Mouse (Mus musculus) frontal cortex, postnatal 25 days (tissue): ENCODE measurements around the gene Gm20509.
"Not testable (repeated sequence)": the region's sequence is repeated elsewhere in the genome, so short reads cannot be mapped to it uniquely, and the experiment has no call there.

Experiments
- DNase-seq, 2 experiments: peaks; one replicate each; pipeline ENCODE4 v3.0.0; 2022; ENCODE audit warnings: low spot score in 2 of 2

Gm20509 gene

DNA sequence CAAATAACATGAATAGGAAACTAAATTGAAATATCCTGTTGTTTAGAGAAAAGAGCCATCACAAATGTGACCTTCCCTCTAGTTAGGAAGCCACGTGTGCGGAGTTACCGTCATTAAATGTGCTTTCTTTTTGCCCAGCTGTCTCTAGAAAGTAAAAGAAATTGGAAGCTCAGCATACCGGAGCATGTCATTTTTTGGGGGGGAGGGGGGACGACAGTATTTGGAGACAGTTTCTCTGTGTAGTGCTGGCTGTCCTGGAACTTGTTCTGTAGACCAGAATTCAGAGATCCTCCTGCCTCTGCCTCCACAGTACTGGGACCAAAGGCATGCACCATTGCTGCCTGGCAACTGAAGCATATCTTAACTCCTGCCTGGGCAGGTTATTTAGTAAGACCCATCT, 734 bp upstream of the Gm20509 start, which contains the start of gene Khdc3:
Gene Khdc3, plus strand, starts transcription at position 301 of the 400 bp plus-strand sequence.
- no peak for DNase-seq

- no peak for DNase-seq
Measured at GRCm38 (mm10) chr9:73103159-73103879, 1.0 kb downstream of the Gm20509 start.

GRCm38 (mm10) chr9:73103880-73104198, 1.6 kb downstream of the Gm20509 start:
- DNase-seq: no peak

GRCm38 (mm10) chr9:73105141-73105540, 2.9 kb downstream of the Gm20509 start:
- DNase-seq: no peak

DNA sequence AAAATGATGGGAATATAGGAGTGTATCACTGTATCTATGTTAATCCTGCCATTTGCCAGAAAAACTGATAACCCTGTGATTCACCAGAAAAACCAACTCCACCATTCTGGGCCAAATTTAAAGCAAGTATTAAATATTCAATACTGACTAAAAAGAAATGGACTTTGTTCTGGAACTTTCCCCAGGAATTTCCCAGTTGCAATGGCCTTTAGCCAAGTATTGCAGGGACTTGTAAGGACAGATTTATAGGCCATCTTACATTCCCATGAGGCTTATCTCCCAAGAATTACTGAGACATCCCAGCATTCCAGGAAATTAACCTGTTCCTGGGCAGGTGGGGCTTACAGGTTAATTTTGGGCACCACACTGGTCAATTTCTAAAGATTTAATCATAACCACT, 3.5 kb downstream of the Gm20509 start:
- no peak for DNase-seq

DNA sequence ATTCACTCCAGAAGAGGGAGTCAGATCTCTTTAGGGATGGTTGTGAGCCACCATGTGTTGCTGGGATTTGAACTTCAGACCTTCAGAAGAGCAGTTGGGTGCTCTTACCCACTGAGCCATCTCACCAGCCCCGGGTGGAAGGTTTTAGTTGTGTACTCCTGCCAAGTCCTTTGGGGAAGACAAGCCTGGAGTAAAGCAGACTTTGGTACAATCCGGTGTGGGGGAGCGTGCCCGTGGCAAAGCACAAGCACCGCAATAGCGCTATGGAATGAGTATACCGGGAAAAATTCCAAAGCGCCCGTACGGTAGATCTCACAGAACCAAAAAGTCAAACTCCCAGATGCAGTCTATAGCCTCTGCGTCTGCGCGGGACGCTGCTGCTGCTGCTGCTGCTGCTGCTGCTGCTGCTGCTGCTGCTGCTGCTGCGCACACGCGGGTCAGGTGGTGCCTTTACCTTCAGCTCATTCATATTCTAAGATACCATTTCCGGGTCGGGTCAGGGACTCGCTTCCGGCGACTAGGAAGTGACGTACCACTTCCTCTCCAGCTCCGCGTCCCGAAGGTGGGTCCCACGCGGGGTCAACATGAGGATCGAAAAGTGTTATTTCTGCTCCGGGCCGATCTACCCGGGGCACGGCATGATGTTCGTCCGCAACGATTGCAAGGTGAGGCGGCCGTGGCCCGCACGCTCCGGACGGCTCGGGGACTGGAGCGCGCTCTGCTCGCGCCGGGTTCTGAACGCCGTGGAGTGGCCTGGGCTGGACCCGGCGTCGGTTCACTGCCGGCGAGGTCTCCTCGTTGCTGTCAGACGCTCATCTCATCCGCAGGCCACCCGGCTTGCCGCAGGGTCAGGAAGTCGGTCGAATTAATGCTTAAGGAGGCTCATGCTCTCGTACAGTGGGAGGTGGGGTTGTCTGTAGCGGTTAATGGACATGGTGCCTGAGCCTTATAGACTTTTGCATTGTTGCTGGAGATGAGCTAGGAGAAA, 10.9 kb downstream of the Gm20509 start, which contains the start of gene Rsl24d1:
Gene Rsl24d1, plus strand, starts transcription at position 508 of the 988 bp plus-strand sequence.
- DNase-seq: peak; percentile 72 to 80

DNA sequence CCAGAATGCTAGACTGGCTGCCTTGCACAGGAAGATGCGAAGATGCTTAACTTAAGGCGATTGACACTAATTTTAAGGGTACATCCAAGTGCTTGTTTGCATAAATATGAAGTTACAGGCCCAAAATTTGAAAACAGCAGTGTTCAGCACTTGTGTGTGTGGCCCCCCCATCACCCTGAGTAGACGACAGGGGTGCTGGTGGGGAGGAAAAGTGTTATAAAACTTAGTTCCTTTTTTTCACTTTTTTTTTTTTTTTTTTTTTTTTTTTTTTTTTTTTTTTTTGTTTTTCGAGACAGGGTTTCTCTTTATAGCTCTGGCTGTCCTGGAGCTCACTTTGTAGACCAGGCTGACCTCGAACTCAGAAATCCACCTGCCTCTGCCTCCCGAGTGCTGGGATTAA, 14.4 kb downstream of the Gm20509 start:
- DNase-seq: not testable (repeated sequence)

DNA sequence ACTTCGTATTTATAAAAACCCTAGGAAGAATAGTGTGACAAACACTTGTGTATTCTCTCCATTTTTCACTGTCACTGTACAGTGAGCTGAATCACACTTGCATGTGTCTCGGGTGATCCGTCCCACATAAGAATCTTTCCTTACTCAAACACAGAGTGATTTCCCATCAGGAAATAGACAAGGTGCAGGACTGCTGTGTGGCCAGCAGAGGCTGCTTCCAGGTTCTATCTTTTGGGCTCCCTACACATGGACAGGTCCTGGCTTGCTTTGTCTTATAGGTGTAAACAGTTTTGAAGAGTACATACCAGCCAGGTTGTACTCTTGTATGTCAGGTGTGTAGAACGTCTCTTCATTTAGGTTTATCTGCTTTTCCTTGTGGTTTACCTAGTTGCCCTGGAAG, 15.7 kb downstream of the Gm20509 start:
- DNase-seq: no peak

- DNase-seq: peak in 1 of 2 experiments; percentile 18
Measured at GRCm38 (mm10) chr9:73121735-73122134, 19.5 kb downstream of the Gm20509 start.

DNA sequence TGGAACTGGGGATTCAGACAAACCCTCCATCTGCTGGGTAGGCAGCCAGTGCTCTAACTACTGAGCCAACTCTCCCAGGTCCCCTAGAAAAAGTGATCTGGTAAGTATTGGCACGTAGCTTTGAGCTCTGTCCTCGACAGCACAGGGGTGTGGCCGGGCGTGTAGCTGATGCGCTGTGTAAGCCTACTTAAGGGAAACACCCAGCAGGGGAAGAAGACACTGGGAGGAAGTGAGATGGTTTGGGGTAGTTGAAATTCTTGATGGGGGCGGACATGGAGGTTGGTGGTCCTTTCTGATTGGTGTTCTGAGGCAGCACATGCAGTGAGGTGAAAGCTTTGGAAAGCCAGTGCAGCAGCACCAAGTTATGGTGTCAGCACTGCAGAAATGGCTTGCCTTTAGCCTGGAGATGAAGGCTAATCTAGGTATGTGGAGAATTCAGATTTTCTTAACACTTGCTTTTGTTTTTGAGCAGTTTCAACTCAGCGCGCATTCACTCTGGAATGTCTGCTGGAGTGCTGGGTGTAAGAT, 22.8 kb downstream of the Gm20509 start:
- no peak for DNase-seq

- no peak for DNase-seq
Measured at GRCm38 (mm10) chr9:73127457-73127856, 25.2 kb downstream of the Gm20509 start.

DNA sequence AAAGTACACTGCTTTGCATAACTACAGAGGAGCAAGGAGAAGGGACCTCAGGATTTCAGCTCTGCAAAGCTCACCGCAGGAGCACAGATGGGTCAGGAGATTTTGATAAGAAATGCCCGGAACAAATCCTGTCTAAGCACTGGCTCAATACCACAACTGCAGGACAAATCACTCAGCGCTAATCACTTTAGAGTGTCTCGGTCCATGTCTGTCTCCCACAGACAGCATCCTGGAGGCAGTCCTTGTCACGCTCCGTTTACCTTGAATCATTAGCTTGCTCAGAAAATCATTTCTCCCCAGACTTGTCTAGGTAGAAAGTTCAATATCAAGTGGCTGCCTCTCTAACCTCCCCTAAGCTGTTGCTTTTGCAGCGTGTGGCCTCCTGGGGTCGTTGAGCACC, 27.6 kb downstream of the Gm20509 start:
- DNase-seq: no peak

DNA sequence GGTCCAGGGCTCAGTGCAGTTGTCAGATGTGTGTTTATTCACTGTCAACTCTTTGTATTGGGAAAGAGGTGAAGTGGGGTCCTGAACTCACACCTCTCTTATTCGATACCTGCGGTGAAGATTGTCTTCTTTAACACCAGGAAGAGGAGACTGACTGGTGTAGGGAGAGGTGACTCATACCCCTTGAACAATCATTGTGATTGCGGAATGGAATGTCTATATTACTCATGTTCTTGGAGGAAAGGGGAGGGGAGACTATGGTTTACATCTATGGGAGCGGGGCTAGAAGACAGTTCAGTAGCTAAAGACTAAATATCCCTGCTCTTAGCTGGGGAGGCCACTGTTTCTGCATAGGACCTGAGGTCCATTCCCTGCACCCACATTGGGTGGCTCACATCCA, 28.3 kb downstream of the Gm20509 start:
- DNase-seq: no peak

DNA sequence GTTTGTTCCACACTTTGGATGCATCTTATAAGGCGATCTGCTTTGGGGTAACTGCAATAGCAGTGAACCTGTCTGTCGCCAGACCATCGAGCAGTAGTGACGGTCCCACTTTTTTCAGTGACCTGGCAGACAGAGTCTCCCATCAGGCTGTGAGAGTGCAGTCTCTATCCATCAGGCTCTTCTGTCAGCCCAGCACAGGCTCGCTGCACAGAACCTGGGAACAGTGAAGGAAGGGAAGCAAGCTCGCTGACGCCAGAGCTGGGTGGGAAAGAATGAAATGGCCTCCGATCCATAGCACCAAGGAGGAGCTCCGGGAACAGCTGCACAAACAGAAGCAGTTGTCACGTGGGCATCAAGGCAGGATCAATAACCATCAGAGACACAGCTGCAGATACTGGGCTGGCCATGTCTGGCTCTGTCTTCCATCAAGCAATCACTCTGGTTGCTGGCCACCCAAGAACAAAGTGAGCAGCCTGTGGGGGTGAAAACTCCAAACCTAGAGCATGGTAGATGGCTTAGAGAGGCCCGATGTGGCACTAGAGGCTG, 35.1 kb downstream of the Gm20509 start:
- DNase-seq: no peak

DNA sequence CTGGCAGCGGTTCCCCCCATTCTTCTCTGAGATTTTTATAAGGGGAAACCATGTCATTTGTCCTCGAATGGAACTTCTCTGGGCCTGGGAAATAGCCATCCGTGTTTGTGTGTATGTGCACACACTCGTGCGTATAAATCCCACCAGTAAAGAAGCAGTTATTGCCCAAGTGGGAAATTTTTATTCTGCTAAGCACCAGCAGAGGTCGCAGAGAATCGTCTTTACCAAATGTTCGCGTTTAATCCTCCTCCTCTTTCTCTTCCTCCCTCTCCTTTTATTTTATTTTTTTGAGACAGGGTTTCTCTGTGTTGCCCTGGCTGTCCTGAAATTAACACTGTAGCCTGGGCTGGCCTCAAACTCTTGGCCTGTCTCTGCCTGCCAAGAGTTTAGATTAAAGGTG, 52.1 kb downstream of the Gm20509 start:
- no peak for DNase-seq

- no peak for DNase-seq
Measured at GRCm38 (mm10) chr9:73157968-73158367, 55.7 kb downstream of the Gm20509 start.

DNA sequence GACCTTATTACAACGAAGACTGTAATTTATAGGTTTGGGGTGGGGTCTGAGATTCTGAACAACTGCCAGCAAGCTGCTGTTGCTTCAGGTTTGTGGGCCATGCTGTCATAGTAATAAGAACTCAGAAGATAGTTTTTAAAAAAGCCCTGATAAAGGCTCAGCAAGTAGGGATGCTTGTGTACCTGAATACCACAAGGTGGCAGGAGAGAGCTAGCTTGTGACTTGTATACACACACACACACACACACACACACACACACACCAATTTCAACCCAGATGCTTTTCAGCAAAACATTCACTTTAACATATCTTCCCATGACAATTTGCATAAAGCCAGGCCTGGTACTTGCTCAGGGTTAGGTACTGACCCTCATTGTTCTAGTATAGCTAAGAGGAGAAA, 57.0 kb downstream of the Gm20509 start:
- DNase-seq: no peak

DNA sequence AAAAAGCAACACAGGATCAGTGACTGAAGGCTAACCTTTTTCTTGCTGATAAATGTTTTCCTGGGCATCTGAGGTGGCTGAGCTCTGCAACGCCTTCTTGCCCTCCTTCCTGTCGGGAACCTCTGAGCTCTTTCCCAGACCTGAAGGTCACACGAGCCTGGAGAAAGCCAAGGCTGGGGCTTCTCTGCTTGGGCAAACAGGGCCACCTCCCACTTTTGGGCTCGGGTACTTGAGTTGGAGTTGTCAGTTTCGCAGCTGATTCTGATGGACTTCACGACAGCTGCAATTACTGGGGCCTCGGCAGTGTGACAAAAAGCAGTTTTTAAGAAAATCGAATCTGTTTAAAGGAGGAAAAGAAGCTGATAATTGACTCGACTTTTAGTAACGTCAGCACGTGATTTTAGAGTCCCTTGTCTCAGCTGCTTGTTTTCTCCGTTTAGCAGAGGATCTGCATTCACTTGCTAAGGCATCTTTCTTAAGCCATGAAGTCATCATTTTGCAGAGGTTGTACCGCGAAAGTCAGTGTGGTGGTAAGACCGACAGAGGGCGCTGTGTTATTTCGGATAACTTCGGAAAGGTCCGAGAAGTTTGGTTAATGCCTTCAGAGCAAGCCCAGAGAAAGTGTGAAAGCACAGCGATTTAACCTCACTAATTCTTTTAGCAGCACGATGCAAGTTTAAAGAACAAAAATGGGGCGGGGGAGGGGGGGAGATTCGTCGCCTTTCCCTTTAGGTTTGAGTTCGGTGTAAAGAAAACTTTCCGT, 60.5 kb downstream of the Gm20509 start:
- DNase-seq: peak; percentile 70 to 75

DNA sequence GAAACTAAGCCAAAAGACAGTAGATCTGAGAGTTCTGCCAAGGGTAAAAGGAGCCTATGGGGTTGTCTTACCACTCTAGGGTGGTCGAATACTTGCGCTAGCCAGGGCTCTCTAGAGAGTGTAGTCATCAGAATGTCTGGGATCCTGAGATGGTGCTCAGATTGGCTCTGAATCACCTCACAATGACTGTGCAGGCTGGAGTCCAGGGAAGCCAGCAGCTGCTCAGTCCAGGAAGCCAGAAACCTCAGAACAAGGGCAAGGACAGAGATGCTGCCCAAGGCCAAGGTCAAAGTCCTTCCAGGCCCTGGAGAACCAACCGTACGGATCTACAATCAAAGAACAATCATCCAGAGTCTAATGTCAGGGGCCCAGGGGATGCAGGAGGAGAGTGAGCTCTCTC, 63.4 kb downstream of the Gm20509 start:
- no peak for DNase-seq
